Mouse (Mus musculus) cerebellum, adult 18-20 months (tissue): ENCODE data around the gene Lima1.

Experiments used
- DNase-seq, 2 experiments: peaks; one replicate each; pipeline ENCODE4 v3.0.0; 2021

The Lima1 gene

GRCm38 (mm10) chr15:99866450-99867221 lies 8.6 kb downstream of the Lima1 start:
- no peak for DNase-seq

DNA sequence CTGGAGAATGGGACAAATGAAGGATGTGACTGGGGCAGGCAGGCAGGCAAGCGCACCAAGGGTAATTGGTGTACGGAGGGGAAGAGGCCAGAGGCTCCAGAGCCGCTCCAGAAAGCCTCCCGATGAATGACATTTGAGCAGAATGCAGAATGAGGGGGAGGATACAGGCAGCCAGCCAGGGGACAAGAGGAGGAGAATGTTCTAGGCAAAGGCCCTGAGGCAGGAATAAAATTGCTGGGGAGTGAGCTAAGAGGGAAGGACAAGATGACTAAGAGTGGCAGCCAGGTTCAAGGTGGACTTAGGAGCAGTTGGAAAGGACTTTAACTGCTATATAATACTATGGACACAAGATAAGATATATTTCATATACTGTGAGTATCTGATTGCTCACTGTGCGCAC lies 9.3 kb downstream of the Lima1 start:
- DNase-seq, result peak; percentile 15 to 19

- DNase-seq, result no peak
Observed at GRCm38 (mm10) chr15:99865494-99865941, 9.7 kb downstream of the Lima1 start.

DNA sequence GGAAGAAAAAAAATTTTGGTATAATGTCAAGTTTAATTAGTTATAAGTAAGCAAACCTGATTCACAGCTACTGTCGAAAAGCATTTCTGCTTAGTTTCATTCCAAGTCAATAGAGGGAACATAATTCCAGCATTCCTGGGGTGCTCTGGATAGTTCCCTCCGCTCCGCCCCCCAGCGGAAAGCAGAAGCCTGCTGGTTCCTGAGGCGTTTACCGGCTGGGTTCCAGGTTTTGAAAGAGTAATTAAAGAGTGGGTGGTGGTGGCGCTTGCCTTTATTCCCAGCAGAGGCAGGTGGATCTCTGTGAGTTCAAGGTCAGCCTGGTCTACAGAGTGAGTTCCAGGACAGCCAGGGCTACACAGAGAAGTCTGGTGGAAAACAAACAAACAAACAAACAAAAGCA lies 10.2 kb downstream of the Lima1 start:
- DNase-seq, result no peak

- DNase-seq, result no peak
Observed at GRCm38 (mm10) chr15:99863786-99864185, 11.5 kb downstream of the Lima1 start.

DNA sequence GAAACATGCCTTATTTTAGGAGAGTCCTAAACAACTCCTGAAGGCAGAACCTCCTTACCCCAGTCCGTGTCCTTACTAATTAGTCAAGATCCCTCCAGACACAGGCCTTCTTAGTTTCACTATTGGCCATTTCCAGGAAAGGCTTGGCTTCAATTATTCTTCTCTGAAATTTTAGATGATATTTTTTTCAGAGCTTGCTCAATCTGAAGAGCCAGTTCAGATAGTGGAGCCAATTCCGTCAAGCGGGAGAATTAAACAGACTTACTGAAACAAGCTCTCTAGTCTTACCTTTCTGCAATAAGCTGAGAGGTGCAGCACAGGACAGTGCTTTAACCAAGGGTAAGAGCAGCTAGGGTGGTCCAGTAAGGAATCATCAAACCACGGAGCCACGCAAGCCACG lies 11.9 kb downstream of the Lima1 start:
- no peak for DNase-seq

DNA sequence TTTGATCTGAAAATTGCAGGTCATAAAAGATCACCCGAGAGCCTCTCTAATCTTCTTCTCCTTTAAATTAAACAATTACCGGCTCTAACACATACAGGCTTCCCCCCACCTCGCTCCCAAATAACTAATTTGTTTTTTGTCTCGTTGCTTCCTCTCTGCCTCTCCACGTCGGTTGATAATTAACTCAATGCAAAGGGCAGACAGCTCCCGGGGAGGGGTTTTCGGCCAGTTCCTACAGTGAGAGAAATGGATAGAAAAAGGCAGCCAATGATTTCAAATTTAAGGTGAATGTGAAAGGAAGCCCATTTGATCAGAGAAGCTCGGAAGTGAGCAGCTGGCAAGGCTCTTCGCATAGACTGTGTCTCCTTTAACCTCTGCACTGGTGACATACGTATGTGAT lies 12.8 kb downstream of the Lima1 start:
- DNase-seq, result no peak

- DNase-seq, result no peak
Observed at GRCm38 (mm10) chr15:99861955-99862354, 13.3 kb downstream of the Lima1 start.

DNA sequence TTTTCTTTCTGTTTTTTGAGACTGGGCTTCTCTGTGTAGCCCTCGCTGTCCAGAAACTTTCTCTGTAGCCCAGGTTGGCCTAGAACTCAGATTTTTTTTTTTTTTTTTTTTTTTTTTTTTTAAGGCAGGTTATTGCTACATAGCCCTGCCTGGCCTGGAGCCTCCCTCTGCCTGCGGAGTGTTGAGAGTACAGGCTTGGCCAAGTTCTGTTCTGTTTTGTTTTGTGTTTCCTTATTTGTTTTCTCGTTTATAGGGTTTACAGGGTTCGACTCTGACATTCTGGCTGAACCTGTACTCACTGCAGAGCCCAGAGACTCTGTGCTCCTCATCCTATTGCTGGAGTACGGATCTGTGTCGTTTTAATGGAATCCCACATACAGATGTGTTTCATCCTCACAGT lies 13.7 kb downstream of the Lima1 start:
- no peak for DNase-seq

- DNase-seq, result no peak
Observed at GRCm38 (mm10) chr15:99859644-99860392, 15.4 kb downstream of the Lima1 start.

- no peak for DNase-seq
Observed at GRCm38 (mm10) chr15:99857479-99857878, 17.8 kb downstream of the Lima1 start.

GRCm38 (mm10) chr15:99855119-99855518 lies 20.1 kb downstream of the Lima1 start:
- DNase-seq, result no peak

DNA sequence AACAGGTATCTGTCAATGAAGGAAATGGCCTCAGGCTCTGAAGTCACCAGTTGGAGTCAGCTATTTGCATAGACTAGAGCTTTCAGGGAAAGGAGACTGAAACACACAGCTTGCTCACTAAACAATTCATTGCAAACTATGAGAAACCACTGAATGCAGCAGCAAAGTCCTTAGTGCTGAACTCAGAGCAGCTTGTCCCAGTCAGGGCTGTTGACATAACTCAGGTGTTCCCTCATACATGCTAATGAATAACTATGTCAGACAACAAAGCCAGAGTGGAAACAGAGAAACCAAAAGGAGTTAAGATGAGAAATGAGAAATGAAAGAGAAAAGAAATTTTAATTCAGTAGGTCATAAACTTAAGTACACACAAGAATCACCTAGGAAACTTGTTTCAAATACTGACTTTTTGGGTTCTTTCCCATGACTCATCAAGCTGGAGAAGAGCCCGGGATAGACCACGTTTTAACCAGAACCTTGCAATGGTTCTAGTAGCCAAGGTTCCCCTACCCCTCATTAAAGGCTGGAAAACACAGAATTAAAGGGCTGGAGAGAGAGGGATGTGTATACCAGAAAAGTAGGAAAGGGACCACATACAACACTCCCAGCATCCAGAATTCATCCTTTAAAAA lies 22.5 kb downstream of the Lima1 start:
- no peak for DNase-seq

DNA sequence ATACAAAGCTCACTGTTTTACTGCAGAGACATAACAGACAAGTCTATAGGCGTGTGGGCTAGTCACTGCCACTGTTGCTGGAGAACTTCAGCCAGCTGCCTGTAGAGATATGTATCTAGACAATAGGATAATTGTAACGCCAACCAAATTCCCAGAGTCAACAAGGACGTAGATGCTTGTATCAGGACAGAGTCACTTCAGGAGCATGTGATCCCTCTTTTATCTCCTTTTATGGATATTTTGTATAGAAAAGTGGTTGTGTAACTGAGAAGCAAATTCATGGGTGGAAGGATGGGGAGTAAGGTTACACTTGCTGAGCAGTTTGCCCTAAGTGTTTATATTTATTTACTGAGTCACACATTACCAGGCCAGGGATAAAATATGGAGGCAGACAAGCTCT lies 25.0 kb downstream of the Lima1 start:
- no peak for DNase-seq

GRCm38 (mm10) chr15:99847937-99848336 lies 27.3 kb downstream of the Lima1 start:
- no peak for DNase-seq

GRCm38 (mm10) chr15:99847207-99847881 lies 27.9 kb downstream of the Lima1 start:
- DNase-seq, result no peak

DNA sequence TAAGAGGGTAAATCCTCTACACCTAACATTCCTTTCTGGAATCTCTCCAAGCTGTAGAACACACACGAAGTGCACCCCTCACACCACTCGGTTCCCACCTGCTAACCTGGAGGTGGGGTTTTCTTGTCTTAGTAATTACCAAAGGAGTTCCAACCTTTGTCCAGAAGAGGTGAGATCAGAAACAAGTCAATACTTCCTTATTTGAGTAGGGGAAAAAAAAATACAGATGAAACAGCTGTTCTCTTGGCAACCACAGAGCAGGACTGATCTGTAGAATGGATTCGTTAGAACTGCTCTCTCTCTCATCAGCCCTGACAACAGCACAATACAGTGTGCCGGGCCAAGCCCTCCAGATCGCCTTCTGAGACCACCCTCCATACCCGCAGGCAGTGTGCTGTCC lies 28.6 kb downstream of the Lima1 start:
- no peak for DNase-seq

DNA sequence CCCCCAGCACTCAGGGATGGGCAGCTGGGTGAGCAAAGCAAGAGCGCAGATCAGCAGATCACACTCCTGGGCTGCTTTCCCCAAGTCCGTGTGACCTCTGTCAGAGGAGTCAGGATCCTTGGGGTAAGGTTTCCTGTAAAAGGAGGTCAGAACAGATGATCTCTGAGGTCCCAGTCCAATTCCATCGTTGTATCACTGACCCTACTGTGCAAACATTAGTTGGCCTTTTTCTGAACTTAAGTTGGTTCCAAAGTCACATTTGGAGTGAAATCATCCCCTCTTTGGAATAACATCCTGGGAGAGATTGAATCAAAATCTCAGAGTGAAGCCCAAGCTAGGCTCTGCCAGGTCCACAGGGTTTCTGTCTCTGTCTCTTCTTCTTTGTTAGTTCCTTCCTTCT lies 31.4 kb downstream of the Lima1 start:
- no peak for DNase-seq

DNA sequence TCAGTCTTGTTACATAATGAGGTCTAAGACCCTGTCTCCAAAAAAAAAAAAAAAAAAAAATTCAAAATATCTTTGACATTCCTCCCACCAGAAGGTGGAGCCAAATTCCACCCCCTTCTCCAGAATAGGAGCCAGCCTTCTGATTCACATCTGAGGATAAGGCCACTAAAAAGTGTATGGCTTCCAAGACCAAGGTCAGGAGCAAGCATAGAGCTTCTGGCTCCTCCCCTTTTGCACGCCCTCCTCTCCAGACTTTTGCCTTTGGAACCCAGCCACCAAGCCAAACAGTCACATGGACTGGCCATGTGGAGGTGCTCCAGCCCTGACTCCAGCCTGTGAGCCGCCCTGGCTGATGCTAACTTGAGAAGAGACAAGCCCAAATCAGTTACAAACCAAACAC lies 35.3 kb downstream of the Lima1 start:
- DNase-seq, result peak in 1 of 2 experiments; percentile 6

DNA sequence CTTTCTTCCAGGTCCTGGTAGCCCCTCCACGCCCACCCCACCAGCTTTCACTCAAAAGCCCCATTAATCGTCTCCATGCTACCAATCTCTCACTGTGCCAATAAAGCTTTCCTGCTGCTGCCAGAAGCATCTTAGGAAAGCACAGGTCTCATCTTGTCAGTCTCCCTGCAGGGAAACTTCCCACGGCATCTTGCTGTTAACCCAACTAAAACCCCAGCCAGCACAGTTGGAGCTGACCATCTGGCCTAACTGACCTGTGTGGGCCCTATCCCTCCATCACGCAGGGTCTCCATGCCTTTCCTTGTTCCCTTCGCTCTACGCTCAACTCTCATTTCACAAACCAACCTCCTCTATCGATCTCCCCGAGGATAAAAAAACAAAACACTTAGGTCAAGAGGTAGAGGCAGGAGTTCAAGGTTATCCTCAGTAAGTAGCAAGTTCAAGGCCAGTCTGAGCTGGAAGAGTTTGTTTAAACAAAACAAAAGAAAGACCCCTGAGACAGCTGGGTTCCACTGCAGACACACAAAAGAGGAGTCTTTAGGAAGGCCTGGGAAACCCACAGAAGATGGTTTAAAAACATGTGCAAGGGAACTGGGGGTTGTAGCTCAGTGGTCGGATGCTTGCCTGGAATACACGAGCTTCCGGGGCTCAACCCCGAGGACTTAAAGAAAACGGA lies 36.0 kb downstream of the Lima1 start:
- no peak for DNase-seq

GRCm38 (mm10) chr15:99837561-99837960 lies 37.7 kb downstream of the Lima1 start:
- DNase-seq, result peak; percentile 50 to 54

- no peak for DNase-seq
Observed at GRCm38 (mm10) chr15:99835191-99835590, 40.1 kb downstream of the Lima1 start.

GRCm38 (mm10) chr15:99834681-99835080 lies 40.6 kb downstream of the Lima1 start:
- DNase-seq, result no peak
